1 mouse cellular context compared by ENCODE assay signal in genomic region chr7:30533941-30534632, GRCm38 (mm10).
TF ChIP-seq lines count a peak whose summit lies in the region.

No protein-coding gene starts in this region.

TF ChIP-seq in MEL, 35 proteins besides CTCF, POLR2A, EP300 and RAD21:
- TF ChIP-seq TCF12 (IDR thresholded peaks at IDR 0.05; ENCODE audit: low read depth, low read length) (no peak), JUND (IDR thresholded peaks at IDR 0.05; ENCODE audit: low read depth, low read length) (no peak)
